ENCODE assay signal across 8 mouse cellular contexts in genomic region chr7:29212199-29212765, GRCm38 (mm10). TPM values are rescaled to one million over a fixed set of nuclear protein-coding genes. Genes with fewer than 3 reads are reported as not detected.
DNase-seq lines count a peak whose midpoint lies in the region; ATAC-seq and TF ChIP-seq lines count a peak whose summit lies in the region.

No protein-coding gene starts in this region.

- H3K4me1 ChIP-seq in intestine, postnatal 0 days (replicated peaks; ENCODE audit: control insufficient read depth, insufficient read depth, low read length) = no peaks in the 10 kb centered on the region

- DNase-seq in heart, adult 11 months = peak; percentile 94
- no peak for DNase-seq in heart, postnatal 25 days (ENCODE audit: low spot score)
- peak; percentile 27 for DNase-seq in c-Kit-positive CD71-positive TER-119-positive erythroid progenitor cells, embryonic 14.5 days (ENCODE audit: low spot score)
- peak; percentile 36 to 46 for DNase-seq in lung, postnatal 4 days
- no peak for DNase-seq in left cerebral cortex, postnatal 36 days (ENCODE audit: low spot score in 2 of 2)
- DNase-seq in thymus, postnatal 25 days = no peak
- no peak for DNase-seq in layer of hippocampus, postnatal 36 days

- TF ChIP-seq CTCF in intestine, postnatal 0 days (IDR thresholded peaks at IDR 0.05; ENCODE audit: low read depth) = no peak

- H3K4me3 ChIP-seq in intestine, postnatal 0 days (ENCODE audit: low read depth, low read length) = peak overlapping the region; percentile 38; the same call in 1 of the 2 replicates

- H3K27ac ChIP-seq in intestine, postnatal 0 days (ENCODE audit: low read depth, low read length) = peak overlapping the region; percentile 62; the same call in 1 of the 2 replicates

- H3K27me3 ChIP-seq in intestine, postnatal 0 days (replicated peaks; ENCODE audit: control insufficient read depth, insufficient read depth, low read length) = no peaks in the 10 kb centered on the region

- H3K4me2 ChIP-seq in intestine, postnatal 0 days (replicated peaks; ENCODE audit: low read depth) = peak overlapping the region; percentile 62

- WGBS in intestine, postnatal 0 days = 26% methylated on average over 26 of the region's 26 CpGs

- peaks cover 8% of the 10 kb centered on the region; the same call in 1 of the 2 replicates for H3K9me3 ChIP-seq in intestine, postnatal 0 days (ENCODE audit: control insufficient read depth)

- no peak overlapping the region for H3K9ac ChIP-seq in intestine, postnatal 0 days (ENCODE audit: low read depth, low read length)

- no peaks in the 10 kb centered on the region for H3K36me3 ChIP-seq in intestine, postnatal 0 days (ENCODE audit: control insufficient read depth, insufficient read depth)

- intact Hi-C loops in heart, postnatal 25 days (cut with DNase I) = no loop called here
- intact Hi-C loops in left cerebral cortex, postnatal 36 days (cut with DNase I) = no loop called here

- no peak for ATAC-seq in intestine, postnatal 0 days

RNA-seq across cellular contexts. Expression of gene Catsperg1, which starts 1.6 kb away (rescaled TPM):
- under 1 TPM; 0.16 to 0.34 TPM for total RNA-seq in heart, postnatal 25 days (2021)
- polyA plus RNA-seq in intestine, postnatal 0 days (2015; fragmentation: Nextera tagmentation; extraction: Ambion mirVana) = 0.21 and 0.22 TPM in 2 replicates
- total RNA-seq in left cerebral cortex, postnatal 36 days (2021) = under 1 TPM; 0.52 to 0.75 TPM
- total RNA-seq in layer of hippocampus, postnatal 36 days (2021) = 1 to 10 TPM; 1.7 to 1.9 TPM

RNA-seq across cellular contexts. Expression of gene Kcnk6, which starts 20.0 kb away (rescaled TPM):
- 1 to 10 TPM; 2.4 to 2.5 TPM for total RNA-seq in heart, postnatal 25 days (2021)
- polyA plus RNA-seq in intestine, postnatal 0 days (2015; fragmentation: Nextera tagmentation; extraction: Ambion mirVana) = 1.5 and 1.8 TPM in 2 replicates
- 1 to 10 TPM; 2.4 to 4.1 TPM for total RNA-seq in left cerebral cortex, postnatal 36 days (2021)
- 1 to 10 TPM; 2.1 to 2.6 TPM for total RNA-seq in layer of hippocampus, postnatal 36 days (2021)

RNA-seq across cellular contexts. Expression of gene Yif1b, which starts 25.8 kb away (rescaled TPM):
- 10 to 100 TPM; 75.2 to 78.9 TPM for total RNA-seq in heart, postnatal 25 days (2021)
- polyA plus RNA-seq in intestine, postnatal 0 days (2015; fragmentation: Nextera tagmentation; extraction: Ambion mirVana) = 40.6 and 41.7 TPM in 2 replicates
- total RNA-seq in left cerebral cortex, postnatal 36 days (2021) = 10 to 100 TPM; 48.6 to 54.6 TPM
- 10 to 100 TPM; 42.0 to 47.4 TPM for total RNA-seq in layer of hippocampus, postnatal 36 days (2021)

RNA-seq across cellular contexts. Expression of gene Psmd8, which starts 31.8 kb away (rescaled TPM):
- 100 to 1,000 TPM; 118 to 125 TPM for total RNA-seq in heart, postnatal 25 days (2021)
- polyA plus RNA-seq in intestine, postnatal 0 days (2015; fragmentation: Nextera tagmentation; extraction: Ambion mirVana) = 205 and 209 TPM in 2 replicates
- 100 to 1,000 TPM; 126 to 136 TPM for total RNA-seq in left cerebral cortex, postnatal 36 days (2021)
- 100 to 1,000 TPM; 136 to 154 TPM for total RNA-seq in layer of hippocampus, postnatal 36 days (2021)

RNA-seq across cellular contexts. Expression of gene 2200002D01Rik, which starts 36.0 kb away (rescaled TPM):
- 1 to 10 TPM in 1 of 2 experiments, under 1 TPM in 1; 0.73 to 3.7 TPM for total RNA-seq in heart, postnatal 25 days (2021)
- 836 and 862 TPM in 2 replicates for polyA plus RNA-seq in intestine, postnatal 0 days (2015; fragmentation: Nextera tagmentation; extraction: Ambion mirVana)
- total RNA-seq in left cerebral cortex, postnatal 36 days (2021) = not detected
- not detected for total RNA-seq in layer of hippocampus, postnatal 36 days (2021)

Comparison
In these comparisons a context has a peak if more than half of its experiments do, and no peak if none do; other contexts are left out.
1. DNase-seq: peak in heart, adult 11 months (single experiment), c-Kit-positive CD71-positive TER-119-positive erythroid progenitor cells, embryonic 14.5 days (single experiment) and lung, postnatal 4 days (2 of 2); none in heart, postnatal 25 days (single experiment), left cerebral cortex, postnatal 36 days (0 of 2), thymus, postnatal 25 days (single experiment) and layer of hippocampus, postnatal 36 days (0 of 2).